Mouse (Mus musculus): ENCODE data around the gene M6pr.
"Not testable (repeated sequence)": the region's sequence is repeated elsewhere in the genome, so short reads cannot be mapped to it uniquely, and the experiment has no call there.

Gene M6pr

DNA sequence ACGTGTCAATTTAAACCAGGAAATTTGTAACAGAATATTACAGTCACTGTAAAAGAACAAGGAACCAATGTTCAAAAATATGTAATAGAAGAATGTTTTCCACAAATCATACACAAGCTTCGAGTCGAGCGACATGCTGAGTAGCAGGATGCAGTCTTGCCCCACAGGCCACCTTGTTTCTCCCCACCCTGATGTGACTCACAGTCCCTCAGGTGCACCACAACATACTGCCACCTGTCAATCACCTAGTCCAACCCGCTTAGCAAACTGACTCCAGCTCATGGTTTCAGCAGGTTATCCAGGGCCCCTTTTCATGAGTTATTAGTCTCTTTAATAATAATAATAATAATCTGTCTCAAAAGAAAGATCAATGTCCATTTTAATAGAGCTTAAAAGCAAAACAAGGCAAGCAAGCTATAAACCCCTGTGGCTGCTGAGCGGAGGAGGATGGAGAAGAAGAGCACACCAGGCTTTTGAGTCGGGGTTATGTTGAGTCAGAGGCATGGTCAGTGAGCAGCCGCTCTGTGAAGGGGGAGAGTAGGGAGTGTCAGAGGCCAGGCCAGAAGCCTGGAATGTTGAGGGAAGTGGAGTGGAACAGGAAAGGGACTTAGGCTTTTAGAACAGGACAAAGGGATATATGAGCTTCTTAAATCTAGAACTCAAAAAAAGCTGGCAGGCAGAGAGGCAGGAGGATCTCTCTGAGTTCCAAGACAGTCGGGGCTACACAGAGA is 36.0 kb downstream of the M6pr start:
- no peak for DNase-seq

DNA sequence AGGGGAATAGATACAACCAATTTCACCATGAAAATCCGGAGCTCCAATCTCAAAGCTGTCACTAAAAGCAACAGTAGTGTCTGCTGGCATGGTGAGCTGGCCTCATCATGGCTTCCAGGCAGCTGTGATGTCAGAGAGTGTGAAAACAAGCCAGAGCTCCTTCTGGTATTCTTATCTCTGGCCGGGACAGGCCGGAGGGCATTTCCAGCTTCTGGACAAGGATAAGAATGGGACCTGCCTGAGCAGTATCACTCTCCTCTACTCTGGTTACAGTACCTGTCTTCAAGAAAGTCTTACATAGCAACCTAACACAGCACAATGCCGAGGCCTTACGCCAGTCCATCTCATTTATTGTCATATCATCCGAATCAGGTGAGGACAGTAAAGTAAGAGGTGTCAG is 37.2 kb downstream of the M6pr start:
- DNase-seq: no peak

DNA sequence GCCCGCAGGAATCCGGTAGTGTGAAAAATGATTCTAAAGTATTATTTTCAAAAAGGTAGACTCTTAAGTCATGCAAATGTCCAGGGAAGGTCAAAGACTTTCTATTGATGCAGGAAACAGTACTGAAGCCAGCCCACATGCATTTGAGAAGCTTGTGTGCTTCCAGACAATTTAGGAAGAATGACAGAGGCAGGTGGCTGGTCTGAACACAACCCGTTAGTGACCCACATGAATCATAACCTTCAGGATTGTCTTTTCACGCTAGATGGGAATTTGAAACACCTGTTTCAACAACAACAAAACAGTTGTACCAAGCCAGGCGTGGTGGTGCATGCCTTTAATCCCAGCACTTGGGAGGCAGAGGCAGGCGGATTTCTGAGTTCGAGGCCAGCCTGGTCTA is 37.9 kb downstream of the M6pr start:
- DNase-seq: no peak

DNA sequence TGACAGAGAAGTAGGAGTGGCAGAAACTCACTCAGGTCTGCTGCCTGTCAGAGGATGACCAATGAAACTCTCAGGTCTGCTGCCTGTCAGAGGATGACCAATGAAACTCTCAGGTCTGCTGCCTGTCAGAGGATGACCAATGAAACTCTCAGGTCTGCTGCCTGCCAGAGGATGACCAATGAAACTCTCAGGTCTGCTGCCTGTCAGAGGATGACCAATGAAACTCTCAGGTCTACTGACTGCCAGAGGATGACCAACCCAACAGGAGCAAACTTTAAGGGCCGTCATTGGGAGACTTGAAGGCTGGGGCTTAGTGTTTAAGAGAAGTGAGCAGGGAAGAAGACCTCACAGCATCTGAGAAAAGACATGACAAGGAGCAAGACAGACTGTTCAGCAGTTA is 38.8 kb downstream of the M6pr start:
- not testable (repeated sequence) for DNase-seq

DNA sequence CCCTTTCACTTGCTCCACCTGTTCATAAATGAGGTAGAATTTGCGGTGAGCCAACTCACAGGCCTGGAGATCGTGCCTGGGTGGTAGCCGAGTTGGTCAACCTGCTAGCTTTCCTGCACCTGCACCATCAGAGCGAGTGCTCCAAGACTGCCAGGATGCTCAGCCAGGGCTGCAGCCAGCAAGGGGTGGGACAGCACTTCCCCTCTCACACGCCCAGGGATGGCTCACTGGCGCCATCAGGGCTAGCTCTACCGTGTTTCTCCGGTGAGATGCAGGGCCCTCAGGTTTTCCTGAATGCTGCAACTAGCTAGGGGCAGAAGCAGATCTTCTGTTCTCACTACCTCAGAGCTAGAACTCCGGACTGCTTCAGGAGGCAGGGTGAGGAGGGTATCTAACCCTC is 47.4 kb downstream of the M6pr start:
- DNase-seq: no peak

DNA sequence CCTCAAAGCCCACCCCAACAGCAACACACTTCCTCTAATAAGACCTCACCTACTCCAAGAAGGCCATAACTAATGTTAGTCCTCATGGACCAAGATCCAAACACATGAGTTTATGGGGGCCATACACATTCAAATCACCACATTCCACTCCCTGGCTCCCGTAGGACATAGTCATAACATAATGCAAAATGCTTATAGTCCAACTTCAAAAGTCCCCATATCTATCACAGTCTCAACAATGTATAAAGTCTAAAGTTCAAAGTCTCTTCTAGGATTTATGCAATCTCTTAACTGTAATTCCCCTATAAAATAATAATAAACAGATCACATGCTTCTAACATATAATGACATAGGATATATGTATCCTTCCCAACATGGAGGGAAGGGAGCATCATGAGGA is 48.6 kb downstream of the M6pr start:
- DNase-seq: no peak

DNA sequence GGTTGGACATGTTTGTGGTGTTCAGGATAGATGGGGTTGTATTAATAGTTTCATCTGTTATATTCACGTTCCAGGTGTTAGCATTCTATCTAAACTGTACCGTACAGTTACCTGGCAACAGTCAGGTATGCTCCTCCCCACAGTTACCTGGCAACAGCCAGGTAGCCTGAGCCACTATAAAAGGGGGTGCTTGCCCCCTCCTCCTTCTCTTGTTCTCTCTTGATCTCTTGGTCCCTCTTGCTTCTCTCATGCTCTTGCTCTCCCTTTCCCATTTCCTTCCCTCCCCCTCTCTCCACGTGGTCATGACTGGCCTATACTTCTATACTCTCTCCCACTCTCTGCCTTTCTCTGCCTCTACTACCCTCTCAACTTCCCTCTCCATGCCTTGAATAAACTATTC is 57.2 kb downstream of the M6pr start:
- DNase-seq: no peak

DNA sequence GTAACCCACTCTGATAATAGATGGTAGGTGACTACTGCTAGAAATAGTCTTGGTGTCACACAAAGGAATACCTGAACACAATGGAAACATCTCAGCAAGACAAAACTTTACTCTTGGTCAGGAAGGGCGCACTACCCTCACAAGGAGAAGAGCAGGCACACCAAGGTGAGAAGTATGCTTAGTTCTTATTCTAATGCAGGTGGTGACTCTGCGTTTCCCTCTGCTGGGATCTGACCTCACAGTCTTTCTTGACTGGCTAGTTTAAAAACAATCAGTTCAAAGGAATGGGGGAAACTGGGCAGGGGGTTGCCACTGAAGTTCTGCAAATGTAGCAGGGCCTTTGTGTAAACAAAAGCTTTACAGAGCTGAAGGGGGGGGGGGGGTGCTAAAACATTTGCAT is 57.8 kb downstream of the M6pr start:
- DNase-seq: no peak

DNA sequence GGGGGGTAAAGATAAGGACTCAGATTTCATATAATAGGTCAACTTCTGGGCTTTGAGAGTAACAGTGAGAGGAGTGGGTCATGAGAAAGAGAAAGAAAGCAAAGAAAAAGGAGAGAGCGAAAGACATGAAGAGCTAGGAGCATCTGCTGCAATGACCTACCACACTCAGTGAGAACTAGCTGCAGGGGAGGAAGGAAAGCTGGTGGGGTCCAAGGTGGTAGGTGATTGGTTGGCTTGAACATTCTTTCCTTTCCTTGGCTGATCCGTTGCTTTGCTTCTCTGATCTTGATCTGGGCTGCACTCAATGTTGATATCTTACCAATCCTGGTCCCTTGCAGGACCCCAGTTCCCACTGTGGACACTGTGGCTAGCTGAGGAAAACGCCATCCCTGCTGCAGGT is 58.5 kb downstream of the M6pr start:
- no peak for DNase-seq

Measured in layer of hippocampus, adult 9-11 months (tissue).